Mouse (Mus musculus) spleen, postnatal 14 days (tissue): Measurements from ENCODE around the gene Slfn9.
"Not testable (repeated sequence)": the region's sequence is repeated elsewhere in the genome, so short reads cannot be mapped to it uniquely, and the experiment has no call there.

Experiments
- DNase-seq, 2 experiments: peaks; one replicate each; pipeline ENCODE4 v3.0.0; 2021 to 2022; ENCODE audit warnings: low spot score in 2 of 2

Gene Slfn9

GRCm38 (mm10) chr11:82991469-82992166, at the start of gene Slfn9:
Slfn9 (minus strand) TSS chr11:82991830.
- no peak for DNase-seq

- DNase-seq: no peak
Measured at GRCm38 (mm10) chr11:83041000-83041399, 49.4 kb upstream of the Slfn9 start.

- DNase-seq: no peak
Measured at GRCm38 (mm10) chr11:83040325-83040724, 48.7 kb upstream of the Slfn9 start.

GRCm38 (mm10) chr11:83039796-83040195, 48.2 kb upstream of the Slfn9 start:
- DNase-seq: no peak

- DNase-seq: no peak
Measured at GRCm38 (mm10) chr11:83039156-83039555, 47.5 kb upstream of the Slfn9 start.

- DNase-seq: not testable (repeated sequence)
Measured at GRCm38 (mm10) chr11:83038686-83039085, 47.1 kb upstream of the Slfn9 start.

- DNase-seq: peak in 1 of 2 experiments; percentile 27
Measured at GRCm38 (mm10) chr11:83020621-83021020, 29.0 kb upstream of the Slfn9 start, which contains the start of gene Slfn8. Slfn8 (minus strand) TSS chr11:83020810.

GRCm38 (mm10) chr11:83019561-83020519, 28.2 kb upstream of the Slfn9 start:
- DNase-seq: not testable (repeated sequence)

- DNase-seq: no peak
Measured at GRCm38 (mm10) chr11:83016093-83016492, 24.5 kb upstream of the Slfn9 start.

GRCm38 (mm10) chr11:83013356-83013755, 21.7 kb upstream of the Slfn9 start:
- no peak for DNase-seq

GRCm38 (mm10) chr11:82990612-82991385, 831 bp downstream of the Slfn9 start:
- not testable (repeated sequence) for DNase-seq

GRCm38 (mm10) chr11:82989357-82989756, 2.3 kb downstream of the Slfn9 start:
- no peak for DNase-seq

GRCm38 (mm10) chr11:82987621-82988020, 4.0 kb downstream of the Slfn9 start:
- DNase-seq: no peak

- no peak for DNase-seq
Measured at GRCm38 (mm10) chr11:82983193-82983592, 8.4 kb downstream of the Slfn9 start.

GRCm38 (mm10) chr11:82982409-82982808, 9.2 kb downstream of the Slfn9 start:
- not testable (repeated sequence) for DNase-seq

GRCm38 (mm10) chr11:82973916-82974315, 17.7 kb downstream of the Slfn9 start:
- no peak for DNase-seq

GRCm38 (mm10) chr11:82971590-82971974, 20.0 kb downstream of the Slfn9 start:
- DNase-seq: no peak

GRCm38 (mm10) chr11:82970712-82971589, 20.7 kb downstream of the Slfn9 start:
- DNase-seq: peak in 1 of 2 experiments; percentile 10

GRCm38 (mm10) chr11:82962215-82962614, 29.4 kb downstream of the Slfn9 start:
- DNase-seq: no peak

GRCm38 (mm10) chr11:82961743-82962142, 29.9 kb downstream of the Slfn9 start:
- no peak for DNase-seq

GRCm38 (mm10) chr11:82959613-82960012, 32.0 kb downstream of the Slfn9 start:
- DNase-seq: peak in 1 of 2 experiments; percentile 11
